Mouse (Mus musculus): ENCODE measurements around the gene Arpc2. TPM values are rescaled to one million over a fixed set of nuclear protein-coding genes. Genes with fewer than 3 reads are reported as not detected.
A peak's percentile ranks its signal among the peaks of the same experiment; 100 is the strongest.

The Arpc2 gene
- polyA plus RNA-seq, 1 experiment from 2014 or later = 448 TPM

- H3K27me3 ChIP-seq = no peaks in the 10 kb centered on the region
- H3K4me2 ChIP-seq = no peak overlapping the region
- no peak overlapping the region for H3K9ac ChIP-seq
- ATAC-seq (ENCODE audit: borderline replicate concordance, extremely low read depth, low FRiP score, low TSS enrichment) = no peak
- WGBS = 60% methylated on average over 6 of the region's 6 CpGs
- no peak overlapping the region for H3K27ac ChIP-seq
- H3K9me3 ChIP-seq = no peaks in the 10 kb centered on the region
- H3K4me1 ChIP-seq = peaks cover 11% of the 10 kb centered on the region
- no peak overlapping the region for H3K4me3 ChIP-seq
- peaks cover 30% of the 10 kb centered on the region for H3K36me3 ChIP-seq
Observed at GRCm38 (mm10) chr1:74277041-74277440, 41.2 kb downstream of the Arpc2 start.

GRCm38 (mm10) chr1:74277883-74278537, 42.1 kb downstream of the Arpc2 start:
- no peak overlapping the region for H3K27ac ChIP-seq

GRCm38 (mm10) chr1:74278538-74278937, 42.7 kb downstream of the Arpc2 start, which contains the start of gene Gpbar1:
Gene Gpbar1 (plus strand): TSS chr1:74278550.
- peaks cover 20% of the 10 kb centered on the region for H3K4me1 ChIP-seq
- H3K4me2 ChIP-seq = no peak within 1 kb of the TSS
- H3K9ac ChIP-seq = no peak within 1 kb of the TSS
- peaks cover 43% of the 10 kb centered on the region for H3K36me3 ChIP-seq
- ATAC-seq (ENCODE audit: borderline replicate concordance, extremely low read depth, low FRiP score, low TSS enrichment) = no peak
- no peaks in the 10 kb centered on the region for H3K27me3 ChIP-seq
- H3K4me3 ChIP-seq = no peak within 1 kb of the TSS
- H3K27ac ChIP-seq = no peak within 1 kb of the TSS
- 90% methylated on average over 10 of the region's 10 CpGs for WGBS
- H3K9me3 ChIP-seq = no peaks in the 10 kb centered on the region

More at GRCm38 (mm10) chr1:74277883-74278537, 42.1 kb downstream of the Arpc2 start:
- ATAC-seq (ENCODE audit: borderline replicate concordance, extremely low read depth, low FRiP score, low TSS enrichment) = no peak
- H3K9ac ChIP-seq = no peak overlapping the region
- peaks cover 16% of the 10 kb centered on the region for H3K4me1 ChIP-seq
- 55% methylated on average over 8 of the region's 8 CpGs for WGBS
- H3K4me2 ChIP-seq = no peak overlapping the region
- H3K36me3 ChIP-seq = peaks cover 39% of the 10 kb centered on the region
- H3K27me3 ChIP-seq = no peaks in the 10 kb centered on the region
- no peaks in the 10 kb centered on the region for H3K9me3 ChIP-seq
- H3K4me3 ChIP-seq = no peak overlapping the region

- H3K4me2 ChIP-seq = no peak overlapping the region
- peaks cover 43% of the 10 kb centered on the region for H3K36me3 ChIP-seq
- no peak overlapping the region for H3K4me3 ChIP-seq
- peaks cover 24% of the 10 kb centered on the region for H3K4me1 ChIP-seq
- no peaks in the 10 kb centered on the region for H3K9me3 ChIP-seq
- no peak overlapping the region for H3K9ac ChIP-seq
- H3K27me3 ChIP-seq = no peaks in the 10 kb centered on the region
- no peak for ATAC-seq (ENCODE audit: borderline replicate concordance, extremely low read depth, low FRiP score, low TSS enrichment)
- WGBS = 84% methylated on average over 11 of the region's 11 CpGs
- H3K27ac ChIP-seq = no peak overlapping the region
Observed at GRCm38 (mm10) chr1:74278988-74279387, 43.1 kb downstream of the Arpc2 start.

GRCm38 (mm10) chr1:74280591-74281325, 44.9 kb downstream of the Arpc2 start:
- no peaks in the 10 kb centered on the region for H3K9me3 ChIP-seq
- no peak overlapping the region for H3K4me3 ChIP-seq
- H3K4me2 ChIP-seq = no peak overlapping the region
- no peak overlapping the region for H3K27ac ChIP-seq
- H3K4me1 ChIP-seq = peaks cover 16% of the 10 kb centered on the region
- WGBS = 93% methylated on average over 14 of the region's 14 CpGs
- H3K36me3 ChIP-seq = peaks cover 43% of the 10 kb centered on the region
- ATAC-seq (ENCODE audit: borderline replicate concordance, extremely low read depth, low FRiP score, low TSS enrichment) = no peak
- H3K27me3 ChIP-seq = no peaks in the 10 kb centered on the region
- no peak overlapping the region for H3K9ac ChIP-seq

- ATAC-seq (ENCODE audit: borderline replicate concordance, extremely low read depth, low FRiP score, low TSS enrichment) = no peak
- H3K4me1 ChIP-seq = peaks cover 22% of the 10 kb centered on the region
- no peak overlapping the region for H3K27ac ChIP-seq
- H3K4me2 ChIP-seq = no peak overlapping the region
- WGBS = 81% methylated on average over 2 of the region's 2 CpGs
- H3K9me3 ChIP-seq = no peaks in the 10 kb centered on the region
- H3K36me3 ChIP-seq = peaks cover 43% of the 10 kb centered on the region
- H3K27me3 ChIP-seq = no peaks in the 10 kb centered on the region
- no peak overlapping the region for H3K9ac ChIP-seq
- no peak overlapping the region for H3K4me3 ChIP-seq
Observed at GRCm38 (mm10) chr1:74281372-74281771, 45.5 kb downstream of the Arpc2 start.

GRCm38 (mm10) chr1:74281886-74282285, 46.0 kb downstream of the Arpc2 start:
- WGBS = 97% methylated on average over 8 of the region's 8 CpGs
- Histone ChIP-seq H3K4me3 (no peak overlapping the region), H3K36me3 (peaks cover 43% of the 10 kb centered on the region), H3K9me3 (no peaks in the 10 kb centered on the region), H3K27ac (no peak overlapping the region), H3K4me2 (no peak overlapping the region), H3K9ac (no peak overlapping the region), H3K4me1 (peaks cover 27% of the 10 kb centered on the region), H3K27me3 (no peaks in the 10 kb centered on the region)
- ATAC-seq (ENCODE audit: borderline replicate concordance, extremely low read depth, low FRiP score, low TSS enrichment) = no peak

GRCm38 (mm10) chr1:74282896-74283625, 47.2 kb downstream of the Arpc2 start:
- Histone ChIP-seq H3K27ac (no peak overlapping the region), H3K4me2 (peak overlapping the region; percentile 82; the same call in 1 of the 2 replicates), H3K9ac (0 out of 2 replicates have a peak overlapping the region, but pooled peaks have one; percentile 16), H3K4me1 (peaks cover 29% of the 10 kb centered on the region), H3K27me3 (no peaks in the 10 kb centered on the region), H3K9me3 (no peaks in the 10 kb centered on the region), H3K4me3 (0 out of 2 replicates have a peak overlapping the region, but pooled peaks have one; percentile 1), H3K36me3 (peaks cover 46% of the 10 kb centered on the region)
- no peak for ATAC-seq (ENCODE audit: borderline replicate concordance, extremely low read depth, low FRiP score, low TSS enrichment)
- 89% methylated on average over 10 of the region's 10 CpGs for WGBS

GRCm38 (mm10) chr1:74283686-74284463, 48.0 kb downstream of the Arpc2 start:
- H3K9me3 ChIP-seq = no peaks in the 10 kb centered on the region
- H3K27ac ChIP-seq = peak overlapping the region; percentile 80
- H3K9ac ChIP-seq = peak overlapping the region; percentile 79
- H3K36me3 ChIP-seq = peaks cover 52% of the 10 kb centered on the region
- peak; percentile 58 for ATAC-seq (ENCODE audit: borderline replicate concordance, extremely low read depth, low FRiP score, low TSS enrichment)
- WGBS = 10% methylated on average over 14 of the region's 15 CpGs
- H3K4me3 ChIP-seq = peak overlapping the region; percentile 87
- no peaks in the 10 kb centered on the region for H3K27me3 ChIP-seq
- H3K4me2 ChIP-seq = peak overlapping the region; percentile 82
- peaks cover 29% of the 10 kb centered on the region for H3K4me1 ChIP-seq

- H3K27ac ChIP-seq = peak within 1 kb of the TSS; percentile 80
- H3K4me1 ChIP-seq = peaks cover 30% of the 10 kb centered on the region
- H3K4me2 ChIP-seq = peak within 1 kb of the TSS; percentile 82
- ATAC-seq (ENCODE audit: borderline replicate concordance, extremely low read depth, low FRiP score, low TSS enrichment) = peak; percentile 97
- H3K27me3 ChIP-seq = no peaks in the 10 kb centered on the region
- H3K36me3 ChIP-seq = peaks cover 52% of the 10 kb centered on the region
- H3K4me3 ChIP-seq = peak within 1 kb of the TSS; percentile 87
- peak within 1 kb of the TSS; percentile 79 for H3K9ac ChIP-seq
- WGBS = under 1% methylated on average over 56 of the region's 56 CpGs
- no peaks in the 10 kb centered on the region for H3K9me3 ChIP-seq
Observed at GRCm38 (mm10) chr1:74284543-74285160, 48.8 kb downstream of the Arpc2 start, which contains the start of the genes Aamp and Pnkd. Gene Aamp (minus strand): TSS chr1:74284738. Gene Pnkd (plus strand): TSS chr1:74284930.
